Mouse (Mus musculus) brain, adult 2 months (tissue): ENCODE measurements around the gene Nemp2.

Source experiments
- DNase-seq: peaks from one replicate; pipeline ENCODE4 v3.0.0; 2011; ENCODE audit warnings: low read depth, low spot score

Gene Nemp2

DNA sequence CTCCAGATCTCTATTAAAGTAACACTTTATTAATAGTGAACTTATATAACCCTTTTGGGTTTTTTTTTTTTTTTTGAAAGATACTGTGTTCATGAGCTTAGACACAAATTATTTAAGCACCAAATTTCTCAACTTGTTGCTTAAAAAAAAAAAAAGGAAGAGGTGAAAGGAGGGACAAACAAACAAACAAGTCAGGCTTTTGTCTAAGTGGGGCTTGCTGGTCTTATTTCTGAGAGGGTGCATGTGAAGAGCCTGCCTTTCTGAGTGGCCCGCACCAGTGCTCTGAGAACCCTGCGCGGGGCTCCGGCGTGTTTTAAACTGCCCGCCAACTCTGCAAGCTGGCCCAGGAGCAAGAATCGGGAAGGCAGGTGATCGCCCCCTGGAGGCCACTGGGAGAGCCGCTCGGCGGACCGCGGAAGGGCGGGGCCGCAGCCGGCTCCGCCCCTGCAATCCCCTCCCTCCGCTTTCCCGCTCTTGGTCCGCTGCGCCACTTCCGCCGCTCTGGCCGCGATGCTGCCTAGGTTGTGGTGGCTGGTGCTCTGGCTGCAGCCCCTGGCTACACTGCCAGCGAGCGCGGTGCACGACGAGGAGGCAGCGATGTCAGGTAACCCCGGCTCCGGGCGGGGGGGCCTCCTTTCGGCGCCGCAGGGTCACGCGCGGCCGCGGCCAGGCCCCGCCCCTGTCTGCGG is at the start of gene Nemp2:
Nemp2 (plus strand) TSS at position 456 of the 689 bp plus-strand sequence.
- DNase-seq = peak; percentile 93

GRCm38 (mm10) chr1:52581744-52582143 is 48.8 kb upstream of the Nemp2 start:
- no peak for DNase-seq

- DNase-seq = peak; percentile 72
Measured at GRCm38 (mm10) chr1:52582866-52583265, 47.6 kb upstream of the Nemp2 start.

- peak; percentile 91 for DNase-seq
Measured at GRCm38 (mm10) chr1:52596982-52597646, 33.4 kb upstream of the Nemp2 start.

DNA sequence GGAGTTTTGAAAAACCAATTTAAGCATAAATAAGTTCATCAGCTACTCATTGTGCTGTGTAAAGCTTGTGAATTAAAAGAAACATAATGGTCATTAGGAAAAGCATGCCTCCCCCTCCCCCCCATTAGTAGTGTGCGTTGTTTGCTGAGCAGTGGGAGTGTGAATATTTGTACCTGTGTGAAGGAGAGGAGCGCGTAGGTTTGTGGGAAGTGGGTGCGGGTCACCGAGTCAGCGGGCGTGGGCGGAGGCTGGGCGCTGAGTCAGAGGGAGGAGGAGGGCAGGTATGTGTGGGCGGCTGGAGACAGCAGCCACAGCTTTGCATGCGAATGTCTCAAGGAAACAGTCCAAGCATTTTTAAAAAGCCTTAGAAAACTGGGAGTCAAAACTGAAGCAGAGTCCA is 32.7 kb upstream of the Nemp2 start:
- peak; percentile 84 for DNase-seq

- DNase-seq = peak; percentile 18
Measured at GRCm38 (mm10) chr1:52598361-52598760, 32.1 kb upstream of the Nemp2 start.

DNA sequence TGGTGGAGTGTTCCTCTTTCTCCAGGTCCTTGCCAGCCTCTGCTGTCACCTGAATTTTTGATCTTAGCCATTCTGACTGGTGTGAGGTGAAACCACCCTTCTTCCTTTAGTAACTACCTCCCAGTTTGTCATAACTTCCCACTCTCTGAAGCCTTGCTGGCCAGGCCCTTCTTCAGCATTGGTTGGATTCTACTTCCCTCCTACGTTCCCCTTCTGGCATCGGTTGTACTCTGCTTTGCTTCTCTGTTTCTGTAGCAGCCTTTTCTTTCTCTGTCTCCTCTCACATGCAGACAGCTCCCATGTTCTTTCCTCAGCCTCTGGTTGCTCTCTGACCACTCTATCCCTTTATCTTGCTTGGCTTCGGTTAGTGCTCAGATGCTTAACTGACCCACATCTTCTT is 29.0 kb upstream of the Nemp2 start:
- DNase-seq = peak; percentile 73

DNA sequence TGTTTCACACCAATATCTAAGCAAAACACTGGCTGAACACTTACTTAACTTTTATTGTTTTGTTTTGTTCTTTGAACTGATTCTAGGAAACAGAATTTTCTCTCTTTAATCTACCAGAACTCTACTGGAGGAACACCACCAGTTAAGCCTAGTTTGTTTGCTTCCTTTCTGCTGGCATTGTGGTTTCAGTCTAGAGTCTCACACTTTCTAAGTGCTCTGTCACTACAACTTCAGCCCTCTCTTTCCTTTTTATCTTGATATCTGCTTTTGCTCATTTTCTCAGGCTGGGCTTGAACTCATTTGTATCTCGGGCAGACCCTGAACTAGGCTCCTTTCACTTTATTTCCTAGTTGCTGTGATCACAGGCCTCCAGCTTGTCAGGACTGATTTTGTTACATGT is 22.8 kb upstream of the Nemp2 start:
- DNase-seq = no peak

GRCm38 (mm10) chr1:52608486-52608885 is 22.0 kb upstream of the Nemp2 start:
- no peak for DNase-seq

DNA sequence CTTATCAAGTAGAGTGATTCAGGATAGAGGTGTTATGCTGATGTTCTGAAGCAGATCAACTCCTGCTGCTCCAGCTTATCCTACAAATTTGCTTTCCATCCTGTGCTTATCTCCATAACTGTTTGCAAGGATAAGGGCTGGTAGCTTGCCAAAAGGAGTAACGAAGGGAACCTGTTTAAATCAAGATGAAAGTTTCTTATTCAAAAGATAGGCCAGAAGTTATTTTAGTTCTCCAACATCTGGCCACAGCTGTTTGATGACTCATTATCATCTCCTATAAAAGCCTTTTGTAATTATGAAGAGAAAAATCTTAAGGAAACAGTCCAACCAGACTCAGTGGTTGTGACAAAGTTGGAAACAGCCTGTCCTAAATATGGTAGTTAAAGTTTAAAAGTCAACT is 12.3 kb upstream of the Nemp2 start:
- no peak for DNase-seq

GRCm38 (mm10) chr1:52620442-52620841 is 10.1 kb upstream of the Nemp2 start:
- no peak for DNase-seq

GRCm38 (mm10) chr1:52630937-52631299 is 415 bp downstream of the Nemp2 start:
- peak; percentile 87 for DNase-seq

DNA sequence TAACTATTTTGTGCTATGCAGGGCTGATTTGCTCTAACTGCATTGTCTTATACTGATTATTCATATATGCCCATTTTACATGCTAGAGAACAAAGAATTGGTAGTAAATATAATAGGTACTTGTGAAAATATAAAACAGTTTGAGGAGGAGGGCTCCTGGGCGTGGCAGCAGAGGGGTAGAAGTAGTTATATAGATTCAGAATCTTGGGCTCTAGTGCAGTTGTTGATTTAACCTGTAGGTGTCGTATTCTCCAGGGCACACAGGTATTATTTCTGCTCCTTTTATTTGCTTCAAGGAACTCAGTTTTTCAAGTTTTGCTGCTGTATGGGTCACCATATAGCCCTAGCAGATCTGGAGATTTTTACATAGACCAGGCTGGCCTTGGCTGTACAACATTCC is 1.1 kb downstream of the Nemp2 start:
- peak; percentile 43 for DNase-seq

- no peak for DNase-seq
Measured at GRCm38 (mm10) chr1:52634251-52634650, 3.7 kb downstream of the Nemp2 start.

- DNase-seq = peak; percentile 35
Measured at GRCm38 (mm10) chr1:52635932-52636331, 5.4 kb downstream of the Nemp2 start.

- DNase-seq = no peak
Measured at GRCm38 (mm10) chr1:52638101-52638500, 7.6 kb downstream of the Nemp2 start.

DNA sequence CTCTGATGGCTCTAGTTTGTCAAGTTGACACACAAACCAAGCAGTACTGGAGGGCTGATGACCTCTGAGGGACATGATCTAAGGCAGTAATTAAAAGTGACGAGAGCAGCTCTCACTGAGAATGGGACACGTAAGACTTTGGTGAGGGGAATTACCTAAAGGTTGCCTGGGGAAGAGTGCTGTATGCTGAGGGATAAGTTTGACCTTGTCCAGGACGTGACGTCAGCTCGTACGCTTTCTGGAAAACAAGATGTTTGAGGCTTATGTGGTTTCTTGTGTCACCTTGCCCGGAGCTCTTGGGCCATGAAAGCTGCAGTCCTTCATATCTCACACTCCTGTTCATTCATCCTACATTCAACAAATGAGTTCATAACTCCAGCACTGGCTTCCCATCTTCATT is 8.6 kb downstream of the Nemp2 start:
- no peak for DNase-seq

- DNase-seq = no peak
Measured at GRCm38 (mm10) chr1:52640266-52640665, 9.8 kb downstream of the Nemp2 start.

GRCm38 (mm10) chr1:52640736-52641135 is 10.2 kb downstream of the Nemp2 start:
- DNase-seq = no peak

DNA sequence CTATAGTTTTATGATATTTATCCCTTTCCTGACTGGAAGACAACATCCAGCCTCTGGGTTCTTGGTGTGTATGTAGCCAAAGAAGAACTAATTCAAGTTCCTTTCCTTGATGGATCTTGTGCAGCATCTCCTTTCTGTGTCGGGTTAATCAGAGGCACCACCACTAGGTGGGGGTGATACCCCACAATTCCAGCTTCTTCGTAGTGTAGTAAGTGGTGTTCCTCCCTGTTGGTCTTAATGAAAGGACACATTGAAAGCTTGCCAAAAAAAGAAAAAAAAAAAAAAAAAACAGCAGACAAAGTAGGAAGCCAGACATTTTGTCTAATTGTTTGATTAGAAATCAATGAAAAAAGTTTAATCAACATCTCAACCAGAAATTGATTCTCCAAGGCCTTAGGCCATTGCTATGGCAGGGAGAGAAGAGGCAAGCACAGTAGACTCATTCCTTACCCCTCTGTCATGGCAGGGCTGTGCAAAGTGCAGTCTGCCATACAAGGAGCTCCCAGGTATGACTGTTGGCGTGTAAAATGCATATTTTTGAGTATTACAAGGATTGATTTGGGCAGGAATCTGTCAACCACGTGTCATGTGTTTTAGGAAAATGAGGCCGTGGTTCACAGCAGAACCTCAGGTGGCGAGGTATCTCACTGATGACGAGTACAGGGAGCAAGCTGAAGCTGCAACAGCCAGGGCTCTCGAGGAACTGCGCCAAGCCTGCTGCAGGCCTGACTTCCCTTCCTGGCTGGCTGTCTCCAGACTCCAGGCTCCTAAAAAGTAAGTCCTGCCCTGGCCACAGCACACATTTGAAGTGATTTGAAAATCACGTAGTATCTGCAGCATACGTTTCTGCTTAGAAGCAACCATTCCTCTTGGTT is 17.9 kb downstream of the Nemp2 start:
- peak; percentile 94 for DNase-seq

- no peak for DNase-seq
Measured at GRCm38 (mm10) chr1:52650066-52650465, 19.6 kb downstream of the Nemp2 start.

DNA sequence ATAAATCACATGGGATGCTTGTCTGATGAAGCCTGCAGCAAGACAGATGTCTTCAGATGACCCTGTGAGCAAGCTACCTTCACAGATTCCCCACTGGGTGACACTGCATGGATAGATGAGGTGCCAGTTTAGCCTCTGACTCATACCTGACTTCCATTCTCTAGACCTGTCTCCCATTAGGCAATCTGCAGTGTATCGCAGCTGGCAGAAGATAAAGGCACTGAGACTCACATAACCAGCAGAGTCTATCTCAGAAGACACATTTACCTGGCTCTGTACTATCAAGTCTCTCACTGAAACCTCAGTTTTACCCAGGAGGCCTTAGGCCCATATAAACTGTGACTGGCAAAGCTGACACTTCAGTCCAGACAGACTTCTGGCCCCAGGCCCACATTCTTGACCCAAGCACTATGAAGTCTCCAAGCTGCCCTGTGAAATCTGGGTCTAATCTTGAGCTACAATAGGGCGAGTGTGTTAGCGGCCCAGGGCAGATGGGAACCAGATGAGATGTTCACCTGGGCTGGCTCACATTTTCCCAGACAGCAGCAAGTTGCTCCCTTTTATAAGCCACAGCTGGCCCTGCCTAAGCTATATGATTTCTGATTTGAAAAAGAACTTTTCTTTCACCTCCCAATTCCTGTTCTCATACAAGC is 22.2 kb downstream of the Nemp2 start:
- peak; percentile 35 for DNase-seq
